Mouse (Mus musculus): ENCODE measurements around the gene Rnf150.

DNA sequence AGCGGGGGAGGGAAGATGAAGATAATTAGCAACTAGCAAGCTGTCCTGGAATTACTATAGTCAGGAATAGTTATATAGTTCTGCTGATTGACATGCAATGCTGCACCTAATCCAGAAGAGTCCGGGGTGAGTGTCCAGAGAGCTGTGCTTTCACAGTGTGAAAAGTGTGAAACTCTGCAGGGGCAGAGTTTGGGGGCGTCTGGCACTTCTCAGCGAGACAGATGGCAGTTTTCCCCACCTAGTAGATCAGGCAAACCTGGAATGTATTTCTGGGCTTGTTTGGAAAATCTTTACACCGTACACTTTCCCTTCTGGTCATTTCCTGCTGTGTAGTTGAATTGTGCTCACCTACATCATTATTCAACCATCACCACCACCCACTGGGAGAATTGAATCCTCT lies 148.6 kb downstream of the Rnf150 start:
- TF ChIP-seq POLR2A (IDR thresholded peaks at IDR 0.05; ENCODE audit: control insufficient read depth, extremely low read depth, insufficient read depth, low read length, poor library complexity) (no peak), CTCF (IDR thresholded peaks at IDR 0.05; ENCODE audit: borderline replicate concordance, control insufficient read depth, extremely low read depth, insufficient read depth, low read length, poor library complexity) (no peak)
